Mouse (Mus musculus) limb, embryonic 11.5 days (tissue): Measurements from ENCODE around the gene Msmb. TPM values are rescaled to one million over a fixed set of nuclear protein-coding genes. Genes with fewer than 3 reads are reported as not detected.
"Not testable (repeated sequence)": the region's sequence is repeated elsewhere in the genome, so short reads cannot be mapped to it uniquely, and the experiment has no call there.

Experiments
- ATAC-seq: fragments of 200-750 bp; cut with Nextera tagmentation; 2 replicates; pipeline ENCODE4 v1.8.0; 2017; ENCODE audit warnings: low read depth; ENCODE audit not compliant: insufficient number of reproducible peaks, low FRiP score, low TSS enrichment
- DNase-seq: peaks from one replicate; pipeline ENCODE4 v3.0.0-alpha.2; 2015; ENCODE audit warnings: low spot score
- H3K27ac ChIP-seq: fragments of 300-500 bp; sonication (generic); replicated peaks from 2 replicates; pipeline ENCODE4 v1.5.1; 2014; ENCODE audit warnings: low read depth, mild to moderate bottlenecking, low read length
- H3K27me3 ChIP-seq: fragments of 300-500 bp; sonication (generic); 2 replicates; pipeline ENCODE4 v1.6.1; 2014; ENCODE audit warnings: mild to moderate bottlenecking, low read length, mixed read lengths; ENCODE audit not compliant: control insufficient read depth, insufficient read depth
- H3K36me3 ChIP-seq: fragments of 300-500 bp; sonication (generic); 2 replicates; pipeline ENCODE4 v1.6.1; 2014; ENCODE audit warnings: mild to moderate bottlenecking, low read length, moderate library complexity, mixed read lengths; ENCODE audit not compliant: control insufficient read depth, insufficient read depth
- H3K4me1 ChIP-seq: fragments of 300-500 bp; sonication (generic); 2 replicates; pipeline ENCODE4 v1.6.1; 2014; ENCODE audit warnings: low read length, mixed read lengths; ENCODE audit not compliant: control insufficient read depth, insufficient read depth
- H3K4me2 ChIP-seq: fragments of 300-500 bp; sonication (generic); 2 replicates; pipeline ENCODE4 v1.6.1; 2014; ENCODE audit warnings: low read depth, mild to moderate bottlenecking, moderate library complexity; ENCODE audit not compliant: severe bottlenecking
- H3K4me3 ChIP-seq: fragments of 300-500 bp; sonication (generic); 2 replicates; pipeline ENCODE4 v1.5.1; 2014; ENCODE audit warnings: low read depth, low read length
- H3K9ac ChIP-seq: fragments of 300-500 bp; sonication (generic); 2 replicates; pipeline ENCODE4 v1.6.1; 2014; ENCODE audit warnings: mild to moderate bottlenecking, low read length
- H3K9me3 ChIP-seq: fragments of 300-500 bp; sonication (generic); 2 replicates; pipeline ENCODE4 v1.6.1; 2016; ENCODE audit warnings: low read length; ENCODE audit not compliant: control insufficient read depth
- WGBS: fragments of 180-500 bp; shearing (Covaris S2); extraction: QIAGEN DNeasy Blood & Tissue Kit; methylation state at CpG from one replicate; pipeline ENCODE4 v1.1.7; 2014; 5-methylcytosine and 5-hydroxymethylcytosine counted together
- polyA plus RNA-seq: library from polyadenylated mRNA; unstranded; fragments of >200 nt; fragmentation: Nextera tagmentation; extraction: Ambion mirVana; gene quantifications from 2 replicates; pipeline ENCODE4 v1.2.1, GENCODE M21; 2014

Msmb gene
- polyA plus RNA-seq, 1 experiment from 2014 or later = not detected

- no peak overlapping the region for H3K4me2 ChIP-seq
- H3K4me1 ChIP-seq = no peaks in the 10 kb centered on the region
- no peaks in the 10 kb centered on the region for H3K9me3 ChIP-seq
- H3K4me3 ChIP-seq = no peak overlapping the region
- H3K27ac ChIP-seq = no peak overlapping the region
- H3K9ac ChIP-seq = no peak overlapping the region
- ATAC-seq = no peak
- H3K27me3 ChIP-seq = no peaks in the 10 kb centered on the region
- DNase-seq = no peak
- 84% methylated on average over 2 of the region's 2 CpGs for WGBS
- H3K36me3 ChIP-seq = peaks cover 8% of the 10 kb centered on the region; the same call in 1 of the 2 replicates
These were observed 33.5 kb downstream of the Msmb start for GRCm38 (mm10) chr14:32175310-32175709.

- H3K36me3 ChIP-seq = peaks cover 14% of the 10 kb centered on the region
- not testable (repeated sequence) for H3K4me1 ChIP-seq, DNase-seq, H3K27ac ChIP-seq, H3K4me2 ChIP-seq, H3K9me3 ChIP-seq, H3K9ac ChIP-seq, H3K27me3 ChIP-seq, H3K4me3 ChIP-seq, ATAC-seq
- WGBS = 94% methylated on average over 4 of the region's 5 CpGs
These were observed 34.8 kb downstream of the Msmb start for GRCm38 (mm10) chr14:32176590-32176989.

DNA sequence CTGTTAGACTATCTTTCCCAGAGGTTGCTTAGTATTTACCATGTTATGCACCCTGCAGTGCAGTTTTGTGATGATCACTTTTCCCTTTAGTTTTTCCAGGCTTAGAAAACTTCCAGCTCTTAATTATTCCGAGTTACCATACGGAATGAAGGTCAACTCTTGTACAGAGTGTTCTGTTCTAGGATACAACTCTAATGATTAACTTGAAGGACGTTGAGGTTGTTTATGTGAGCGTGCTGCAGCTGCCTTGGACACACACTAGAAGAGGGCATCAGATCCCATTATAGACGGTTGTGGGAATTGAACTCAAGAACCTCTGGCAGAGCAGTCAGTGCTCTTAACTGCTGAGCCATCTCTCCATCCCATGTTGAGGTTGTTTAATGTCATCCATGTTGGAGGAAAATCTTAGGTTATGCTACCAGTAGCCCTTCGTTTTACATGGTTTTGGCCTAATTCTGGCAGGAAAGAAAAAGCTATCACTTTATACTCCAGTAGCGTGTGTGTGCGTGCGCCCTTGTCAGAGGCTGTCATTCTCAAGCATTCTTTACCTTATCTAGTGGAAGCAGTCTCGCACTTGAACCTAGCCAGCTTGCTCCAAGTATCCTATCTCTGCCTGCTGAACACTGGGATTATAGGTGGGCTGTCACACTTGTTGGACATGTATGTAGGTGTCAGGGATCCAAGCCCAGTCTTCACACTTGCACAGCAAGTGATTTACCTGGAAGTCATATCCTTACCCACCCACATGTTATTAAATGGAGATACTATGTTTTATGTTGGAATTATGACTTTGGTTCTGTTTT is 37.8 kb downstream of the Msmb start:
- Histone ChIP-seq H3K36me3 (peaks cover 15% of the 10 kb centered on the region), H3K9ac (no peak overlapping the region), H3K27me3 (no peaks in the 10 kb centered on the region), H3K9me3 (no peaks in the 10 kb centered on the region), H3K27ac (no peak overlapping the region), H3K4me3 (no peak overlapping the region), H3K4me1 (no peaks in the 10 kb centered on the region), H3K4me2 (no peak overlapping the region)
- WGBS = 91% methylated on average over 10 of the region's 10 CpGs
- DNase-seq (no peak), ATAC-seq (no peak)

DNA sequence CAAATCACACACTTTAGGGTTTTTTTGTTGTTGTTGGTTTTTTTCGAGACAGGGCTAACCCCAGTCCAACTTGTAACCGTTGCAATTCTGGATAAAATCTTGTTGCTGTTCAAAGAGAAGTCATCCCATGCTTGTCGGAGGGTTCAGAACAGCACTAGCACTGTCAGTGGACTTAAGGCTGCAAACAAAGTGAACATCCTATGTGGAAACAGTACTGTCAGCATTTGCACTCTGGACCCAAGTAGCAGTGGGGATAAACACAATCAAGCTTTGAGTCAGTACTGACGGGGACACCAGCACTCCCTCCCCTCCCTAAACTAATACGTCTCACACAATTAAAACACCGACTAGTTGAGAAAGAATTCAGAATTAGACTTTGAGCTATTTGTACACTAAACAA is 39.0 kb downstream of the Msmb start:
- no peaks in the 10 kb centered on the region for H3K9me3 ChIP-seq
- 90% methylated on average over 6 of the region's 6 CpGs for WGBS
- ATAC-seq (no peak), DNase-seq (no peak)
- no peaks in the 10 kb centered on the region for H3K27me3 ChIP-seq
- H3K4me2 ChIP-seq = no peak overlapping the region
- H3K36me3 ChIP-seq = peaks cover 15% of the 10 kb centered on the region
- H3K4me3 ChIP-seq = no peak overlapping the region
- no peak overlapping the region for H3K9ac ChIP-seq
- H3K4me1 ChIP-seq = no peaks in the 10 kb centered on the region
- H3K27ac ChIP-seq = no peak overlapping the region

GRCm38 (mm10) chr14:32183846-32184245 is 42.0 kb downstream of the Msmb start:
- WGBS = 93% methylated on average over 4 of the region's 4 CpGs
- Histone ChIP-seq H3K4me1 (no peaks in the 10 kb centered on the region), H3K4me2 (no peak overlapping the region), H3K36me3 (peaks cover 21% of the 10 kb centered on the region), H3K9me3 (no peaks in the 10 kb centered on the region), H3K9ac (no peak overlapping the region), H3K27me3 (no peaks in the 10 kb centered on the region), H3K4me3 (no peak overlapping the region), H3K27ac (no peak overlapping the region)
- ATAC-seq (no peak), DNase-seq (no peak)

DNA sequence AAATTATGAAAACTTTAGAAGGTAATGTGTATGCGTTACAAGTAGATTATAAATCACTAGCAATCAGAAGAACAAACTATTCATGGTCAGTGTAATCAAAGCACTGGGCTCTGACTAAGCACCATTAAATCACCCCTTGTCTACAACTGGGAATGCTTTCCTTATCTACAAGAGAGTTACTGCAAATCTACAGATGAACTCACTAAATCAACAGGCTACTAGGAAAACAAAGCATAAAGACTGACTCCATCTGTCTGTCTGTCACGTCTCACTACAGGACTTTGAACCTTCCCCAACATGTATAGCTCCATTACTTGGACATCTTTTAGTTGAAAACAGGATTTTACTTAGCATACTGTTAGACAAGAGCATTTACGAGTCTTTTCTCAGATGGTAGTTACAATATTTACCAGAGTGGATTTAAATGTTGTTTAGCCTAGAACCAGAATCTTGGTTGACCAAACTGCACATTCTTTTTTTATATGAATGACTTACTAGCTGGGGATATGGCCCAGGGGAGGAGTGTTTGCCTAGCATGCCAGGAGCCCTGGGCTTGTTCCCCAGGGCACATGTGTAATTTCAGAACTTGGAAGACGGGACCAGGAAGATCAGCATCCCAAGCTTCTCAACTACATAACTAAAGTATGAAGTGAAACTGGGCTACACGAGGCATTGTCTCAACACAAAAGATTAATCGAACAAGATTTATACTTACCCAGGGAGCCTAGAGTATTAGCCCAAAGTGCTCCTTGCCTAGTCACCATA is 49.0 kb downstream of the Msmb start:
- no peak overlapping the region for H3K4me2 ChIP-seq
- ATAC-seq (no peak), DNase-seq (no peak)
- no peaks in the 10 kb centered on the region for H3K4me1 ChIP-seq
- no peak overlapping the region for H3K9ac ChIP-seq
- no peak overlapping the region for H3K4me3 ChIP-seq
- 93% methylated on average over 6 of the region's 6 CpGs for WGBS
- peaks cover 14% of the 10 kb centered on the region; the same call in 1 of the 2 replicates for H3K36me3 ChIP-seq
- no peak overlapping the region for H3K27ac ChIP-seq
- no peaks in the 10 kb centered on the region for H3K9me3 ChIP-seq
- no peaks in the 10 kb centered on the region for H3K27me3 ChIP-seq

DNA sequence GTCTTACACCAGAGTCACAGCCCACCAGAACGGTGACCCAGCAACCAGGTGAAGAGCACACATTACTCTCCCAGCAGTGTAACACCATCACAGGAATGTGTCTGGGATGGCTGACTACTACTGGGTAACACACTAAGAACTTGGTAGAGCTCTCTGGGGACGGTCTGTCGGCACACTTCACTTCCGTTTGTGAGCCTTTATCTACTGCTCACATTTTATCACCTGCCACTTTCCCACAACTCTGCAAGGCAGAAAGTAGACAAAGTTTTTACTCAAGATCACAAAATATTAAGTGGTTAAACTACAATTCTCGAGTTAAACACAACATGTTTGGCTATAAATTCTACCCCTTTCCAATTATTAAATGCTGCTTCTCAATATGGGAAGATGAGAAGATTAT is 50.1 kb downstream of the Msmb start:
- whole genome bisulfite sequencing = 97% methylated on average over 5 of the region's 5 CpGs
- H3K9me3 ChIP-seq = no peaks in the 10 kb centered on the region
- H3K27ac ChIP-seq = no peak overlapping the region
- DNase-seq (no peak), ATAC-seq (no peak)
- no peak overlapping the region for H3K4me2 ChIP-seq
- no peaks in the 10 kb centered on the region for H3K4me1 ChIP-seq
- H3K9ac ChIP-seq = no peak overlapping the region
- peaks cover 17% of the 10 kb centered on the region; the same call in 1 of the 2 replicates for H3K36me3 ChIP-seq
- H3K27me3 ChIP-seq = no peaks in the 10 kb centered on the region
- no peak overlapping the region for H3K4me3 ChIP-seq

- no peaks in the 10 kb centered on the region for H3K27me3 ChIP-seq
- no peak overlapping the region for H3K4me3 ChIP-seq
- no peak for ATAC-seq
- 63% methylated on average over 3 of the region's 3 CpGs for WGBS
- no peak overlapping the region for H3K9ac ChIP-seq
- no peak overlapping the region for H3K27ac ChIP-seq
- no peaks in the 10 kb centered on the region for H3K9me3 ChIP-seq
- H3K36me3 ChIP-seq = peaks cover 19% of the 10 kb centered on the region; the same call in 1 of the 2 replicates
- no peak overlapping the region for H3K4me2 ChIP-seq
- peak; percentile 51 for DNase-seq
- no peaks in the 10 kb centered on the region for H3K4me1 ChIP-seq
These were observed 50.6 kb downstream of the Msmb start for GRCm38 (mm10) chr14:32192437-32192836.
